Mouse (Mus musculus) liver, embryonic 11.5 days (tissue): ENCODE data around the gene Papola. TPM values are rescaled to one million over a fixed set of nuclear protein-coding genes. Genes with fewer than 3 reads are reported as not detected.

Source experiments
- ATAC-seq: fragments of 200-750 bp; cut with Nextera tagmentation; replicated peaks from 2 replicates; pipeline ENCODE4 v1.8.0; 2017; ENCODE audit warnings: moderate number of reproducible peaks, mild to moderate bottlenecking, moderate TSS enrichment, moderate library complexity; ENCODE audit not compliant: low FRiP score
- DNase-seq: peaks from one replicate; pipeline ENCODE4 v3.0.0-alpha.2; 2017; ENCODE audit warnings: low spot score
- H3K27ac ChIP-seq: fragments of 300-500 bp; sonication (generic); 2 replicates; pipeline ENCODE4 v1.5.1; 2014; ENCODE audit warnings: mild to moderate bottlenecking, low read depth, low read length, control low read depth
- H3K27me3 ChIP-seq: fragments of 300-500 bp; sonication (generic); replicated peaks from 2 replicates; pipeline ENCODE4 v1.6.1; 2014; ENCODE audit warnings: low read length, mixed read lengths; ENCODE audit not compliant: control insufficient read depth, insufficient read depth
- H3K36me3 ChIP-seq: fragments of 300-500 bp; sonication (generic); 2 replicates; pipeline ENCODE4 v1.6.1; 2014; ENCODE audit warnings: mild to moderate bottlenecking, low read length, moderate library complexity, mixed read lengths; ENCODE audit not compliant: control insufficient read depth, insufficient read depth
- H3K4me1 ChIP-seq: fragments of 300-500 bp; sonication (generic); replicated peaks from 2 replicates; pipeline ENCODE4 v1.6.1; 2014; ENCODE audit warnings: low read length, mixed read lengths; ENCODE audit not compliant: control insufficient read depth, insufficient read depth
- H3K4me2 ChIP-seq: fragments of 300-500 bp; sonication (generic); 2 replicates; pipeline ENCODE4 v1.6.1; 2014; ENCODE audit warnings: mild to moderate bottlenecking, control low read depth, moderate library complexity
- H3K4me3 ChIP-seq: fragments of 300-500 bp; sonication (generic); 2 replicates; pipeline ENCODE4 v1.5.1; 2014; ENCODE audit warnings: low read depth, low read length, control low read depth
- H3K9ac ChIP-seq: fragments of 300-500 bp; sonication (generic); 2 replicates; pipeline ENCODE4 v1.6.1; 2014; ENCODE audit warnings: low read depth, low read length, control low read depth
- H3K9me3 ChIP-seq: fragments of 300-500 bp; sonication (generic); 2 replicates; pipeline ENCODE4 v1.6.1; 2016; ENCODE audit warnings: low read length, inconsistent platforms, mixed read lengths; ENCODE audit not compliant: control insufficient read depth
- WGBS: fragments of 180-500 bp; shearing (Covaris S2); extraction: QIAGEN DNeasy Blood & Tissue Kit; methylation state at CpG from one replicate; pipeline ENCODE4 v1.1.7; 2014; 5-methylcytosine and 5-hydroxymethylcytosine counted together
- polyA plus RNA-seq: library from polyadenylated mRNA; unstranded; fragments of >200 nt; fragmentation: Nextera tagmentation; extraction: Ambion mirVana; gene quantifications from 2 replicates; pipeline ENCODE4 v1.2.1, GENCODE M21; 2014

Papola gene
- polyA plus RNA-seq: 178 and 192 TPM in 2 replicates

- H3K4me1 ChIP-seq: peaks cover 19% of the 10 kb centered on the region
- ATAC-seq (peak; percentile 91), DNase-seq (peak; percentile 91)
- peak within 1 kb of the TSS; percentile 87 for H3K4me3 ChIP-seq
- no peaks in the 10 kb centered on the region for H3K27me3 ChIP-seq
- under 1% methylated on average over 65 of the region's 85 CpGs for WGBS
- peak within 1 kb of the TSS; percentile 94 for H3K9ac ChIP-seq
- peak within 1 kb of the TSS; percentile 98 for H3K4me2 ChIP-seq
- peaks cover 2% of the 10 kb centered on the region; the same call in 1 of the 2 replicates for H3K36me3 ChIP-seq
- H3K9me3 ChIP-seq: no peaks in the 10 kb centered on the region
- peak within 1 kb of the TSS; percentile 90 for H3K27ac ChIP-seq
These were observed at the start of gene Papola for GRCm38 (mm10) chr12:105784196-105784999. Papola (plus strand) TSS chr12:105784694.

- Histone ChIP-seq H3K27ac (no peak overlapping the region), H3K9me3 (peaks cover 5% of the 10 kb centered on the region; the same call in 1 of the 2 replicates), H3K27me3 (no peaks in the 10 kb centered on the region), H3K4me3 (no peak overlapping the region), H3K9ac (no peak overlapping the region), H3K4me2 (no peak overlapping the region), H3K36me3 (no peaks in the 10 kb centered on the region), H3K4me1 (peaks cover 10% of the 10 kb centered on the region)
- ATAC-seq: no peak
- 77% methylated on average over 7 of the region's 7 CpGs for WGBS
- DNase-seq: no peak
These were observed 49.1 kb upstream of the Papola start for GRCm38 (mm10) chr12:105735226-105735888.

GRCm38 (mm10) chr12:105735889-105736251 is 48.6 kb upstream of the Papola start:
- Histone ChIP-seq H3K4me2 (no peak overlapping the region), H3K36me3 (no peaks in the 10 kb centered on the region), H3K9ac (no peak overlapping the region), H3K27me3 (no peaks in the 10 kb centered on the region), H3K4me1 (peaks cover 8% of the 10 kb centered on the region), H3K27ac (no peak overlapping the region), H3K9me3 (peaks cover 5% of the 10 kb centered on the region; the same call in 1 of the 2 replicates), H3K4me3 (no peak overlapping the region)
- ATAC-seq (no peak), DNase-seq (no peak)
- 90% methylated on average over 6 of the region's 6 CpGs for WGBS

GRCm38 (mm10) chr12:105738316-105739096 is 46.0 kb upstream of the Papola start:
- H3K4me2 ChIP-seq: no peak overlapping the region
- H3K27ac ChIP-seq: peak overlapping the region; percentile 25; the same call in 1 of the 2 replicates
- H3K9me3 ChIP-seq: peaks cover 5% of the 10 kb centered on the region; the same call in 1 of the 2 replicates
- no peak overlapping the region for H3K9ac ChIP-seq
- H3K27me3 ChIP-seq: no peaks in the 10 kb centered on the region
- H3K4me1 ChIP-seq: peaks cover 5% of the 10 kb centered on the region
- no peaks in the 10 kb centered on the region for H3K36me3 ChIP-seq
- DNase-seq (no peak), ATAC-seq (peak; percentile 84)
- H3K4me3 ChIP-seq: no peak overlapping the region
- WGBS: 67% methylated on average over 15 of the region's 15 CpGs

GRCm38 (mm10) chr12:105739656-105740055 is 44.8 kb upstream of the Papola start:
- Histone ChIP-seq H3K4me2 (no peak overlapping the region), H3K27me3 (no peaks in the 10 kb centered on the region), H3K27ac (no peak overlapping the region), H3K9me3 (peaks cover 10% of the 10 kb centered on the region; the same call in 1 of the 2 replicates), H3K9ac (no peak overlapping the region), H3K36me3 (no peaks in the 10 kb centered on the region), H3K4me1 (peaks cover 5% of the 10 kb centered on the region), H3K4me3 (no peak overlapping the region)
- WGBS: 91% methylated on average over 8 of the region's 8 CpGs
- ATAC-seq: no peak
- no peak for DNase-seq

GRCm38 (mm10) chr12:105748114-105748513 is 36.4 kb upstream of the Papola start:
- DNase-seq: no peak
- no peaks in the 10 kb centered on the region for H3K27me3 ChIP-seq
- H3K27ac ChIP-seq: no peak overlapping the region
- ATAC-seq: no peak
- no peaks in the 10 kb centered on the region for H3K4me1 ChIP-seq
- H3K36me3 ChIP-seq: no peaks in the 10 kb centered on the region
- no peak overlapping the region for H3K4me2 ChIP-seq
- 0 out of 2 replicates have a peak, but pooled peaks cover 4% of the 10 kb centered on the region for H3K9me3 ChIP-seq
- no peak overlapping the region for H3K4me3 ChIP-seq
- WGBS: 81% methylated on average over 5 of the region's 5 CpGs
- no peak overlapping the region for H3K9ac ChIP-seq

GRCm38 (mm10) chr12:105753813-105754212 is 30.7 kb upstream of the Papola start:
- WGBS: 83% methylated on average over 10 of the region's 10 CpGs

GRCm38 (mm10) chr12:105757816-105758497 is 26.5 kb upstream of the Papola start:
- Histone ChIP-seq H3K4me3 (no peak overlapping the region), H3K36me3 (no peaks in the 10 kb centered on the region), H3K4me2 (peak overlapping the region; percentile 51), H3K9me3 (no peaks in the 10 kb centered on the region; the same call in 1 of the 2 replicates), H3K27ac (peak overlapping the region; percentile 80), H3K4me1 (peaks cover 35% of the 10 kb centered on the region), H3K9ac (no peak overlapping the region), H3K27me3 (0 out of 2 replicates have a peak, but pooled peaks cover 2% of the 10 kb centered on the region)
- ATAC-seq (peak; percentile 66), DNase-seq (peak; percentile 63)
- 32% methylated on average over 15 of the region's 15 CpGs for WGBS

More at GRCm38 (mm10) chr12:105753813-105754212, 30.7 kb upstream of the Papola start:
- Histone ChIP-seq H3K4me1 (peaks cover 14% of the 10 kb centered on the region), H3K4me2 (no peak overlapping the region), H3K4me3 (no peak overlapping the region), H3K27ac (no peak overlapping the region), H3K27me3 (no peaks in the 10 kb centered on the region), H3K36me3 (no peaks in the 10 kb centered on the region), H3K9me3 (no peaks in the 10 kb centered on the region; the same call in 1 of the 2 replicates), H3K9ac (no peak overlapping the region)
- ATAC-seq (no peak), DNase-seq (no peak)
